8 mouse cellular contexts compared by ENCODE assay signal in genomic region chr10:80687850-80688249, GRCm38 (mm10). TPM values are rescaled to one million over a fixed set of nuclear protein-coding genes. Genes with fewer than 3 reads are reported as not detected.
DNase-seq lines count a peak whose midpoint lies in the region; ATAC-seq and TF ChIP-seq lines count a peak whose summit lies in the region.

No protein-coding gene starts in this region.

- peaks cover 67% of the 10 kb centered on the region for H3K36me3 ChIP-seq in forebrain, embryonic 15.5 days
- peaks cover 11% of the 10 kb centered on the region for H3K36me3 ChIP-seq in forebrain, embryonic 11.5 days (ENCODE audit: control insufficient read depth, insufficient read depth, low read length)
- peaks cover 48% of the 10 kb centered on the region for H3K36me3 ChIP-seq in kidney, embryonic 16.5 days (ENCODE audit: insufficient read depth, low read length)
- H3K36me3 ChIP-seq in lung, postnatal 0 days (ENCODE audit: insufficient read depth, low read length): peaks cover 33% of the 10 kb centered on the region; the same call in 1 of the 2 replicates
- peaks cover 40% of the 10 kb centered on the region for H3K36me3 ChIP-seq in stomach, embryonic 14.5 days (ENCODE audit: control insufficient read depth, insufficient read depth, low read length)

- H3K4me3 ChIP-seq in forebrain, embryonic 15.5 days: no peak overlapping the region
- no peak overlapping the region for H3K4me3 ChIP-seq in forebrain, embryonic 11.5 days (ENCODE audit: low read depth, low read length)
- no peak overlapping the region for H3K4me3 ChIP-seq in kidney, embryonic 16.5 days (ENCODE audit: low read length)
- no peak overlapping the region for H3K4me3 ChIP-seq in lung, postnatal 0 days (ENCODE audit: low read depth, low read length)
- H3K4me3 ChIP-seq in stomach, embryonic 14.5 days (ENCODE audit: low read depth, low read length): no peak overlapping the region

- TF ChIP-seq EP300 in lung, postnatal 0 days (IDR thresholded peaks at IDR 0.05): no peak

- H3K9ac ChIP-seq in forebrain, embryonic 15.5 days (replicated peaks): no peak overlapping the region
- H3K9ac ChIP-seq in forebrain, embryonic 11.5 days (ENCODE audit: low read length): no peak overlapping the region
- H3K9ac ChIP-seq in kidney, embryonic 16.5 days (replicated peaks; ENCODE audit: low read length): no peak overlapping the region
- no peak overlapping the region for H3K9ac ChIP-seq in lung, postnatal 0 days (replicated peaks; ENCODE audit: low read depth)
- no peak overlapping the region for H3K9ac ChIP-seq in stomach, embryonic 14.5 days (replicated peaks; ENCODE audit: low read depth, low read length)

- no peak overlapping the region for H3K4me2 ChIP-seq in forebrain, embryonic 15.5 days (replicated peaks)
- H3K4me2 ChIP-seq in forebrain, embryonic 11.5 days (ENCODE audit: low read depth, low read length, severe bottlenecking): no peak overlapping the region
- H3K4me2 ChIP-seq in kidney, embryonic 16.5 days (replicated peaks; ENCODE audit: low read depth, low read length): no peak overlapping the region
- H3K4me2 ChIP-seq in lung, postnatal 0 days (replicated peaks; ENCODE audit: low read depth, low read length): no peak overlapping the region
- H3K4me2 ChIP-seq in stomach, embryonic 14.5 days (replicated peaks; ENCODE audit: low read depth, low read length): no peak overlapping the region

- no peaks in the 10 kb centered on the region for H3K9me3 ChIP-seq in forebrain, embryonic 15.5 days
- no peaks in the 10 kb centered on the region for H3K9me3 ChIP-seq in forebrain, embryonic 11.5 days (ENCODE audit: control insufficient read depth, low read length)
- H3K9me3 ChIP-seq in kidney, embryonic 16.5 days (ENCODE audit: low read length): no peaks in the 10 kb centered on the region
- no peaks in the 10 kb centered on the region for H3K9me3 ChIP-seq in lung, postnatal 0 days (ENCODE audit: low read length)
- no peaks in the 10 kb centered on the region for H3K9me3 ChIP-seq in stomach, embryonic 14.5 days (ENCODE audit: control insufficient read depth, low read depth, low read length)

- ATAC-seq in forebrain, embryonic 15.5 days (replicated peaks): peak; percentile 76
- ATAC-seq in forebrain, embryonic 11.5 days (replicated peaks; ENCODE audit: low FRiP score): no peak
- peak; percentile 28 for ATAC-seq in CD4-positive, CD25-positive, alpha-beta regulatory T cell, adult 4 months
- ATAC-seq in kidney, embryonic 16.5 days (ENCODE audit: low FRiP score, low TSS enrichment): 0 out of 2 replicates have a peak, but pooled peaks have one; percentile 72
- peak; percentile 88 for ATAC-seq in lung, postnatal 0 days
- peak; percentile 83; the same call in 1 of the 2 replicates for ATAC-seq in stomach, embryonic 14.5 days (ENCODE audit: insufficient number of reproducible peaks, insufficient read depth, low FRiP score, low read depth)

- intact Hi-C loops in gastrocnemius, postnatal 14 days (cut with DNase I; ENCODE audit: low total_unique reads): loop anchor here (5.0 kb wide), 1 partner anchor 111 kb away; the partner anchor contains the start of gene Klf16

- H3K4me1 ChIP-seq in forebrain, embryonic 15.5 days: no peaks in the 10 kb centered on the region
- no peaks in the 10 kb centered on the region for H3K4me1 ChIP-seq in forebrain, embryonic 11.5 days (replicated peaks; ENCODE audit: control insufficient read depth, insufficient read depth, low read length)
- H3K4me1 ChIP-seq in kidney, embryonic 16.5 days (ENCODE audit: insufficient read depth, low read length): no peaks in the 10 kb centered on the region
- no peaks in the 10 kb centered on the region for H3K4me1 ChIP-seq in lung, postnatal 0 days (ENCODE audit: insufficient read depth, low read depth, low read length)
- no peaks in the 10 kb centered on the region for H3K4me1 ChIP-seq in stomach, embryonic 14.5 days (ENCODE audit: control insufficient read depth, insufficient read depth, low read length)

- no peaks in the 10 kb centered on the region for H3K27me3 ChIP-seq in forebrain, embryonic 15.5 days
- no peaks in the 10 kb centered on the region for H3K27me3 ChIP-seq in forebrain, embryonic 11.5 days (ENCODE audit: control insufficient read depth, insufficient read depth, low read length)
- no peaks in the 10 kb centered on the region for H3K27me3 ChIP-seq in kidney, embryonic 16.5 days (ENCODE audit: insufficient read depth, low read length)
- no peaks in the 10 kb centered on the region for H3K27me3 ChIP-seq in lung, postnatal 0 days (replicated peaks; ENCODE audit: insufficient read depth, low read length)
- no peaks in the 10 kb centered on the region for H3K27me3 ChIP-seq in stomach, embryonic 14.5 days (ENCODE audit: control insufficient read depth, insufficient read depth, low read length)

- TF ChIP-seq CTCF in lung, postnatal 0 days (IDR thresholded peaks at IDR 0.05): peak; percentile 87

- H3K27ac ChIP-seq in forebrain, embryonic 15.5 days (replicated peaks): no peak overlapping the region
- no peak overlapping the region for H3K27ac ChIP-seq in forebrain, embryonic 11.5 days (ENCODE audit: low read depth, low read length)
- H3K27ac ChIP-seq in kidney, embryonic 16.5 days (ENCODE audit: low read length): no peak overlapping the region
- no peak overlapping the region for H3K27ac ChIP-seq in lung, postnatal 0 days (ENCODE audit: low read length)
- no peak overlapping the region for H3K27ac ChIP-seq in stomach, embryonic 14.5 days (ENCODE audit: low read length)

- WGBS in forebrain, embryonic 15.5 days: 41% methylated on average over 5 of the region's 5 CpGs
- 52% methylated on average over 5 of the region's 5 CpGs for WGBS in forebrain, embryonic 11.5 days
- 28% methylated on average over 5 of the region's 5 CpGs for WGBS in kidney, embryonic 16.5 days
- WGBS in lung, postnatal 0 days: 16% methylated on average over 5 of the region's 5 CpGs
- WGBS in stomach, embryonic 14.5 days: 37% methylated on average over 5 of the region's 5 CpGs

- no peak for DNase-seq in forebrain, embryonic 11.5 days (ENCODE audit: low spot score)
- peak; percentile 71 for DNase-seq in cerebellum, adult 11-12 months
- peak; percentile 72 for DNase-seq in gastrocnemius, postnatal 14 days
- DNase-seq in lung, postnatal 0 days (ENCODE audit: low spot score): peak; percentile 93

RNA-seq across cellular contexts. Expression of gene Mknk2, which starts 9.9 kb away (rescaled TPM):
- polyA plus RNA-seq in forebrain, embryonic 15.5 days (2015; fragmentation: Nextera tagmentation; extraction: Ambion mirVana): 60.9 and 64.8 TPM in 2 replicates
- 85.1 and 87.0 TPM in 2 replicates for polyA plus RNA-seq in forebrain, embryonic 11.5 days (2014; fragmentation: Nextera tagmentation; extraction: Ambion mirVana)
- 10 to 100 TPM; 37.3 to 51.7 TPM for polyA plus RNA-seq in CD4-positive, CD25-positive, alpha-beta regulatory T cell, adult 4 months (2017; shearing (Covaris generic))
- total RNA-seq in gastrocnemius, postnatal 14 days (2021): 100 to 1,000 TPM; 167 to 186 TPM
- 71.1 and 108 TPM in 2 replicates for polyA plus RNA-seq in kidney, embryonic 16.5 days (2015; fragmentation: Nextera tagmentation; extraction: Ambion mirVana)
- polyA plus RNA-seq in lung, postnatal 0 days (2015; fragmentation: Nextera tagmentation; extraction: Ambion mirVana): 92.2 and 103 TPM in 2 replicates
- 71.3 and 75.5 TPM in 2 replicates for polyA plus RNA-seq in stomach, embryonic 14.5 days (2014; fragmentation: Nextera tagmentation; extraction: Ambion mirVana)

RNA-seq across cellular contexts. Expression of gene Mob3a, which starts 13.9 kb away (rescaled TPM):
- polyA plus RNA-seq in forebrain, embryonic 15.5 days (2015; fragmentation: Nextera tagmentation; extraction: Ambion mirVana): 52.6 and 55.1 TPM in 2 replicates
- 57.9 and 61.1 TPM in 2 replicates for polyA plus RNA-seq in forebrain, embryonic 11.5 days (2014; fragmentation: Nextera tagmentation; extraction: Ambion mirVana)
- polyA plus RNA-seq in CD4-positive, CD25-positive, alpha-beta regulatory T cell, adult 4 months (2017; shearing (Covaris generic)): 100 to 1,000 TPM; 265 to 359 TPM
- total RNA-seq in gastrocnemius, postnatal 14 days (2021): 1 to 10 TPM; 5.5 to 7.4 TPM
- 43.1 and 43.2 TPM in 2 replicates for polyA plus RNA-seq in kidney, embryonic 16.5 days (2015; fragmentation: Nextera tagmentation; extraction: Ambion mirVana)
- polyA plus RNA-seq in lung, postnatal 0 days (2015; fragmentation: Nextera tagmentation; extraction: Ambion mirVana): 32.6 and 37.0 TPM in 2 replicates
- 47.9 and 51.1 TPM in 2 replicates for polyA plus RNA-seq in stomach, embryonic 14.5 days (2014; fragmentation: Nextera tagmentation; extraction: Ambion mirVana)

RNA-seq across cellular contexts. Expression of gene Izumo4, which starts 14.1 kb away (rescaled TPM):
- polyA plus RNA-seq in forebrain, embryonic 15.5 days (2015; fragmentation: Nextera tagmentation; extraction: Ambion mirVana): 33.4 and 35.2 TPM in 2 replicates
- 4.8 and 7.2 TPM in 2 replicates for polyA plus RNA-seq in forebrain, embryonic 11.5 days (2014; fragmentation: Nextera tagmentation; extraction: Ambion mirVana)
- polyA plus RNA-seq in CD4-positive, CD25-positive, alpha-beta regulatory T cell, adult 4 months (2017; shearing (Covaris generic)): 100 to 1,000 TPM in 1 of 2 experiments, 10 to 100 TPM in 1; 89.2 to 116 TPM
- 1 to 10 TPM; 3.2 to 3.5 TPM for total RNA-seq in gastrocnemius, postnatal 14 days (2021)
- 23.3 and 23.8 TPM in 2 replicates for polyA plus RNA-seq in kidney, embryonic 16.5 days (2015; fragmentation: Nextera tagmentation; extraction: Ambion mirVana)
- polyA plus RNA-seq in lung, postnatal 0 days (2015; fragmentation: Nextera tagmentation; extraction: Ambion mirVana): 28.7 and 28.8 TPM in 2 replicates
- polyA plus RNA-seq in stomach, embryonic 14.5 days (2014; fragmentation: Nextera tagmentation; extraction: Ambion mirVana): 16.7 and 18.4 TPM in 2 replicates

RNA-seq across cellular contexts. Expression of gene Btbd2, which starts 31.0 kb away (rescaled TPM):
- polyA plus RNA-seq in forebrain, embryonic 15.5 days (2015; fragmentation: Nextera tagmentation; extraction: Ambion mirVana): 83.4 and 87.5 TPM in 2 replicates
- polyA plus RNA-seq in forebrain, embryonic 11.5 days (2014; fragmentation: Nextera tagmentation; extraction: Ambion mirVana): 78.3 and 97.3 TPM in 2 replicates
- polyA plus RNA-seq in CD4-positive, CD25-positive, alpha-beta regulatory T cell, adult 4 months (2017; shearing (Covaris generic)): 1 to 10 TPM; 7.2 to 7.3 TPM
- 10 to 100 TPM; 30.1 to 34.4 TPM for total RNA-seq in gastrocnemius, postnatal 14 days (2021)
- polyA plus RNA-seq in kidney, embryonic 16.5 days (2015; fragmentation: Nextera tagmentation; extraction: Ambion mirVana): 21.0 and 74.8 TPM in 2 replicates
- polyA plus RNA-seq in lung, postnatal 0 days (2015; fragmentation: Nextera tagmentation; extraction: Ambion mirVana): 41.7 and 42.9 TPM in 2 replicates
- polyA plus RNA-seq in stomach, embryonic 14.5 days (2014; fragmentation: Nextera tagmentation; extraction: Ambion mirVana): 46.3 and 64.2 TPM in 2 replicates

RNA-seq across cellular contexts. Expression of gene Ap3d1, which starts 54.2 kb away (rescaled TPM):
- 98.9 and 103 TPM in 2 replicates for polyA plus RNA-seq in forebrain, embryonic 15.5 days (2015; fragmentation: Nextera tagmentation; extraction: Ambion mirVana)
- 84.2 and 86.3 TPM in 2 replicates for polyA plus RNA-seq in forebrain, embryonic 11.5 days (2014; fragmentation: Nextera tagmentation; extraction: Ambion mirVana)
- polyA plus RNA-seq in CD4-positive, CD25-positive, alpha-beta regulatory T cell, adult 4 months (2017; shearing (Covaris generic)): 10 to 100 TPM; 26.7 to 29.1 TPM
- total RNA-seq in gastrocnemius, postnatal 14 days (2021): 10 to 100 TPM; 23.7 to 25.2 TPM
- polyA plus RNA-seq in kidney, embryonic 16.5 days (2015; fragmentation: Nextera tagmentation; extraction: Ambion mirVana): 67.7 and 68.8 TPM in 2 replicates
- polyA plus RNA-seq in lung, postnatal 0 days (2015; fragmentation: Nextera tagmentation; extraction: Ambion mirVana): 49.3 and 58.2 TPM in 2 replicates
- polyA plus RNA-seq in stomach, embryonic 14.5 days (2014; fragmentation: Nextera tagmentation; extraction: Ambion mirVana): 81.7 and 85.8 TPM in 2 replicates
